Mouse (Mus musculus) testis, adult 2 months (tissue): ENCODE measurements around the gene Olfr959. TPM values are rescaled to one million over a fixed set of nuclear protein-coding genes. Genes with fewer than 3 reads are reported as not detected.

Experiments
- H3K27ac ChIP-seq: fragments of 200-500 bp; 2 replicates; pipeline ENCODE4 v1.5.1; 2012; ENCODE audit warnings: low read depth, low read length; ENCODE audit not compliant: control insufficient read depth, insufficient read depth
- H3K27me3 ChIP-seq: fragments of 200-500 bp; 2 replicates; pipeline ENCODE4 v1.6.1; 2012; ENCODE audit warnings: mild to moderate bottlenecking, low read length, moderate library complexity; ENCODE audit not compliant: control insufficient read depth, insufficient read depth
- H3K36me3 ChIP-seq: fragments of 200-500 bp; 2 replicates; pipeline ENCODE4 v1.6.1; 2012; ENCODE audit warnings: mild to moderate bottlenecking, low read length; ENCODE audit not compliant: control insufficient read depth, insufficient read depth
- H3K4me1 ChIP-seq: fragments of 200-500 bp; 2 replicates; pipeline ENCODE4 v1.6.1; 2012; ENCODE audit warnings: low read length; ENCODE audit not compliant: control insufficient read depth, insufficient read depth
- H3K4me3 ChIP-seq: fragments of 200-500 bp; 2 replicates; pipeline ENCODE4 v1.5.1; 2012; ENCODE audit warnings: low read depth, mild to moderate bottlenecking, low read length, moderate library complexity, mixed read lengths; ENCODE audit not compliant: control insufficient read depth
- CTCF ChIP-seq: fragments of 200-500 bp; IDR thresholded peaks from 2 replicates; pipeline ENCODE4 v1.5.1; 2012; ENCODE audit warnings: low read depth, mild to moderate bottlenecking, inconsistent platforms, low read length, moderate library complexity; ENCODE audit not compliant: control insufficient read depth, insufficient read depth, insufficient replicate concordance
- POLR2A ChIP-seq: fragments of 200-500 bp; IDR thresholded peaks from 2 replicates; pipeline ENCODE4 v1.6.1; 2012; ENCODE audit warnings: low read depth, mild to moderate bottlenecking, inconsistent platforms, low read length, moderate library complexity; ENCODE audit not compliant: control insufficient read depth
- polyA plus RNA-seq: library from polyadenylated mRNA; depleted of rRNA; stranded (reverse); fragments of >200 nt; gene quantifications from 2 replicates; pipeline ENCODE4 v1.2.3, GENCODE M21; 2012; rRNA removed

Olfr959 gene
- not detected in 2 replicates for polyA plus RNA-seq

GRCm38 (mm10) chr9:39575469-39575868 is at the start of gene Olfr959:
Gene Olfr959 (minus strand): TSS chr9:39575569.
- no peaks in the 10 kb centered on the region for H3K27me3 ChIP-seq
- H3K27ac ChIP-seq, result no peak within 1 kb of the TSS
- H3K4me1 ChIP-seq, result no peaks in the 10 kb centered on the region
- no peak within 1 kb of the TSS for H3K4me3 ChIP-seq
- H3K36me3 ChIP-seq, result no peaks in the 10 kb centered on the region
- TF ChIP-seq CTCF, result no peak
- TF ChIP-seq POLR2A, result no peak

GRCm38 (mm10) chr9:39624711-39625110 is 49.3 kb upstream of the Olfr959 start:
- Histone ChIP-seq H3K4me3 (no peak overlapping the region), H3K27ac (no peak overlapping the region), H3K27me3 (no peaks in the 10 kb centered on the region), H3K4me1 (no peaks in the 10 kb centered on the region), H3K36me3 (no peaks in the 10 kb centered on the region)
- TF ChIP-seq CTCF (no peak), POLR2A (no peak)

- Histone ChIP-seq H3K4me1 (no peaks in the 10 kb centered on the region), H3K4me3 (no peak overlapping the region), H3K27ac (no peak overlapping the region), H3K27me3 (no peaks in the 10 kb centered on the region), H3K36me3 (no peaks in the 10 kb centered on the region)
- TF ChIP-seq POLR2A (no peak), CTCF (no peak)
Observed at GRCm38 (mm10) chr9:39623783-39624182, 48.4 kb upstream of the Olfr959 start.

- no peaks in the 10 kb centered on the region for H3K27me3 ChIP-seq
- no peak for TF ChIP-seq POLR2A
- TF ChIP-seq CTCF, result no peak
- H3K4me3 ChIP-seq, result no peak within 1 kb of the TSS
- H3K36me3 ChIP-seq, result no peaks in the 10 kb centered on the region
- H3K27ac ChIP-seq, result no peak within 1 kb of the TSS
- H3K4me1 ChIP-seq, result no peaks in the 10 kb centered on the region
Observed at GRCm38 (mm10) chr9:39621073-39621472, 45.7 kb upstream of the Olfr959 start, which contains the start of gene Olfr960. Gene Olfr960 (plus strand): TSS chr9:39621373.

- Histone ChIP-seq H3K27me3 (no peaks in the 10 kb centered on the region), H3K36me3 (no peaks in the 10 kb centered on the region), H3K4me1 (no peaks in the 10 kb centered on the region), H3K4me3 (no peak overlapping the region), H3K27ac (no peak overlapping the region)
- TF ChIP-seq POLR2A, result no peak
- TF ChIP-seq CTCF, result no peak
Observed at GRCm38 (mm10) chr9:39611953-39612352, 36.6 kb upstream of the Olfr959 start.

GRCm38 (mm10) chr9:39610355-39610754 is 35.0 kb upstream of the Olfr959 start, which contains the start of gene Olfr148:
Gene Olfr148 (plus strand): TSS chr9:39610655.
- no peak for TF ChIP-seq POLR2A
- TF ChIP-seq CTCF, result no peak
- no peaks in the 10 kb centered on the region for H3K4me1 ChIP-seq
- H3K36me3 ChIP-seq, result no peaks in the 10 kb centered on the region
- H3K27ac ChIP-seq, result no peak within 1 kb of the TSS
- no peak within 1 kb of the TSS for H3K4me3 ChIP-seq
- no peaks in the 10 kb centered on the region for H3K27me3 ChIP-seq

- no peaks in the 10 kb centered on the region for H3K36me3 ChIP-seq
- H3K4me3 ChIP-seq, result no peak overlapping the region
- TF ChIP-seq CTCF (no peak), POLR2A (no peak)
- H3K27me3 ChIP-seq, result no peaks in the 10 kb centered on the region
- no peak overlapping the region for H3K27ac ChIP-seq
- peaks cover 2% of the 10 kb centered on the region; the same call in 1 of the 2 replicates for H3K4me1 ChIP-seq
Observed at GRCm38 (mm10) chr9:39608497-39608896, 33.1 kb upstream of the Olfr959 start.
